Mouse (Mus musculus) CD4-positive, CD25-positive, alpha-beta regulatory T cell (primary cell): ENCODE measurements around the gene Rnf7. TPM values are rescaled to one million over a fixed set of nuclear protein-coding genes. Genes with fewer than 3 reads are reported as not detected.

Source experiments
- polyA plus RNA-seq: library from polyadenylated mRNA; unstranded; fragments of 100-300 nt; shearing (Covaris generic); gene quantifications from one replicate; pipeline ENCODE4 v1.2.1, GENCODE M21; 2017

The Rnf7 gene
- polyA plus RNA-seq = 91.2 TPM

GRCm38 (mm10) chr9:96478071-96478888, at the start of gene Rnf7:
Gene Rnf7, minus strand, starts transcription at chr9:96478675.

GRCm38 (mm10) chr9:96524972-96525506, 46.6 kb upstream of the Rnf7 start, which contains the start of gene Gm28729:
Gene Gm28729, minus strand, starts transcription at chr9:96525264.

Other genes starting within 250 kb of the Rnf7 start
- 973 TPM for gene Atp1b3, start 114.2 kb downstream of the Rnf7 start, polyA plus RNA-seq
- gene Gm28729, start 46.6 kb upstream of the Rnf7 start, polyA plus RNA-seq = not detected
- 63.7 TPM for gene Rasa2, start 152.9 kb upstream of the Rnf7 start, polyA plus RNA-seq